Mouse (Mus musculus) kidney, adult 18-20 months (tissue): ENCODE data around the gene Hypm.

Experiments
- DNase-seq: peaks from one replicate; pipeline ENCODE4 v3.0.0; 2021

The Hypm gene

DNA sequence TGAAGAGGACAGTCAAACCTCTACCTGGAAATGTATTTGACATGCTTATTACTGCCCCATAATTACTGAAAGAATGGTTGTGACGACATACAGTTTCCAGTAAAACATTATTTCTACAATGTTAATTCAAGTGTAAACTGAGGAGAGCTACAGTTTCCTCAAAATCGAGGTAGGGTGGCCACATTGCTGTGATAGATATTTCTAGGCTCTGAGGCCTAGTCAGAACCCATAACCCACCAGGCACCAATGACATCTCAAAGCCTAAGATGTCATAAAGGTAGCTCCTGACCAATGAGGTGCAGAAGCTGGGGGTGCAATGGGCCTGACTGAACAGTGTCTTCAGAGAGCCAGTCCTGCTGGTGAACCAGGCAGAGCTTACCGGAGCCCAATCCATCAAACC, at the start of gene Hypm:
Hypm (plus strand) TSS at position 301 of the 400 bp plus-strand sequence.
- no peak for DNase-seq

DNA sequence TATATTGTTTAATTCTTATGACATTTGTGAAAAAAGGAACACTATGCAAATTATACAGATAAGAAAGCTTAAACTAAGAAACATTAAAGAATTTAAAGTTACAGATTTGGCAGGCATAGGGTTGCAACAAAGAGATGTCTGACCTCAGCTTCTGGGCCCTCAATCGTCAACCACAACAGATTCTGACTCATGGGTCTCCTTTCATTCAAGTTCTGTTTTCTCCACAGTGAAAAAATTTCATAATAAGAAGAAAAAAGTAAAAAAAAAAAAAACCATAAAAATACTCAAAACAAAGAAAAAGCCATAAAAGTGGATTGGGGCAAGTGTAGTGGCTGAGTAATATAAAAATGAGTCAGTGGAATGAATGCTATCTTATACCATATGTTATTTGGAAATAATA, 36.6 kb upstream of the Hypm start:
- no peak for DNase-seq

DNA sequence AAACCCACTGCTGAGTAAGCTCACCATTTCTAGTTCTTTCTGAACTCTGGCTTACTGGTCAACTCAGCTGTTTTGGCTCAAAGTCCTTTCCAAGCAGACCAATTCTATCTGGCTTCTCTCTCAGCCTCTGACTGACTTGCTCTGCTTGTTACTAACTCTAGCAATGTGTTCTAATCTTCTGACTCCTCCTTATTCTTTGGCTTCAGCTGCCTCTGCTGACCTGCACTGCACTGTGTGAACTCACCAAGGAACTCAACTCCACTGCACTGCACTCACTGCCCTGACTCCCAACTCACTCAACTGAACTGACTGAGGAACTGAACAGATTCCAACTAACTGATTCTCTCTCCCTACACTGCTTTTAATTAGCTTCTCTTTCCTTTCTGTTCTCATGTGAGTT, 34.3 kb upstream of the Hypm start:
- no peak for DNase-seq

DNA sequence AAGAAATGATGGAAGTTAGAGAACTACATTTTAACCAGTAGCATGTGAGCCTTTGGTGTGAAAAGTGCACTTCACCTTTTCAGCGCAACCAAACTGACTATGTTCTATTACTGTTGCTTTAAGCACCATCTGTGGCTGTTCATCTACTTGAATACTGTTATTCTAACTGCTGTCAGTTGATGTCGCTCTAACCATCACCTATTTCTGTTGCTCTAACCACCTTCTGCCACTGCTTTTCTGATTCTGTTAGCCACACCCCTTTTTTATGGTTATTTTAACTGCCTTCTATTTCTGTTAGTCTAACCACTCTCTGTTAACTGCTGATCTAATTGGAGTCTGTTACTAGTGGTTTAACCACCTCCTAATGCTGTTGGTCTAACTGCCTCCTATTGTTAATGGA, 11.9 kb upstream of the Hypm start:
- DNase-seq: no peak

DNA sequence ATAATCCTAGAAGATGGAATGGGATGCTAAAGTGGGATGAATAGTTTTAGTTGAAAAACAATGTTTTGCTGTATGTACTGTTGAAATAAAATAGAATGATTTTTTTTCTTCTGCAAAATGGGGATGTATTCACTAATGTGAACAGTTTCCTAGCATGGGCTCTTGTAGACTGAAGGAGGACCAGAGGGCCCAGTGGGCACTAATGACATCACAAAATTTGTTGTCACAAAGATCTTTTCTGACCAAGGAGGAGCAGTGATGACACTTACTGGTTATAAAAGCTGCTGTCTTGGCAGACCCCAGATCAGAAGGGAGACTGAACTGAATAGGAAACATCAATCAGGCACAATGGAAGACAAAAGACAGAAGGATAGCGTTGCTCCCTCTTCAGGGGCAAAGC, 2.7 kb downstream of the Hypm start, which contains the start of gene H2al3:
H2al3 (plus strand) TSS at position 301 of the 400 bp plus-strand sequence.
- DNase-seq: no peak

DNA sequence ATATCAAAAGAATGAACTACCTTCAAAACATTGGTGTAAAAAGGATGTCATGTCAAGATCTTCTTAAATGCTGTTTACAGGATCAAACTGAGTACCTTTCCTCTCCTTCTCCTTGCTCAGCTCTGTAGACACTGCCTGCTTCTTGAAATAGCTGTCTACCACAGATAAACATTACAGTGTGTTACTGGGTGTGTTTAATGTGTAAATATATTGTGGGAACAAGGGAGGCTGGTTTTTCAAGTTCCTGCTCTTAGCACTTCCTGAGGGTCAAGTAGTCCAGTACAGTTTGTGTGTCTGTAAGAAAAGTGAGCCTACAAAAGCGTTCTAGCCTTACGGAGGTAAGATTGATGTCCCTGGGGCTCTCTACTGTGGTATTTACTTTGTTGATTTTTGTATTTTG, 15.1 kb downstream of the Hypm start:
- no peak for DNase-seq

DNA sequence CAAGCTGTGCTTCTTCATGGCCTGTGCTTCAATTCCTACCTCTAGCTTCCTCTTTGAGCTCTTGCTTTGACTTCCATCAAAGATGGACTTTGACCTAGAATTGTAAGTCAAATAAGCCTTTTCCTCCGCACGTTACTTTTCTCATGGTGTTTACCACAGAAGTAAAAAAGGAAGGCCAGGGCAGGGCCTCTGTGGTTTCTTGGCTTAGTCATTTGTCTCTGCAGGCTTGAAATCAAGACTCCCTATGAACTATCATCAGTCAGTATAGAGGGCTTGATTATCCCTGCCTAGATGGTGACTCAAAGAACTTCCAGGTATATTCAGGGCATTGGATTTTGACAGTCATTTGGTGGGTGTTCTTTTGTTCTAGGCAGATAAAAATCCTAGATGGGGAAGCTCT, 28.8 kb downstream of the Hypm start:
- no peak for DNase-seq

DNA sequence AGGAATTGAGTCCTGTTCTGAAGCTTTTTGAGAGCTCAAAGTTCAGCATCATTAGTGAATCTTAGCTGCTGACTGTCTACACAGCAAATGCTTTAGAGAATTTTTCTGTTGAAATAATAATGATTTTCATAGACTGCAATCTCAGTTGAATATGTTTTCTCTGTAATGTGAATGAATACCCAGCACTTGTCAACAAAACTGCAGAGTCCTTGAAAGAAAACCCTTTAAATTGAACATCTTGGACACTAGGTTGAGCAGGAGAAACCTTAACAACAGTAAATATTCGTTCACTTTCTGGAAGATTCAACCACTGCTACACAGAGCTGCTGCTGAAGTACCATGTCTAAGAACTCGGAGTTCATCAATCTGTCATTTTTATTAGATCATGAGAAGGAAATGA, 38.6 kb downstream of the Hypm start, which contains the start of gene Sytl5:
Sytl5 (plus strand) TSS at position 301 of the 400 bp plus-strand sequence.
- no peak for DNase-seq
